Mouse (Mus musculus): Measurements from ENCODE around the gene Selenow.

The Selenow gene

DNA sequence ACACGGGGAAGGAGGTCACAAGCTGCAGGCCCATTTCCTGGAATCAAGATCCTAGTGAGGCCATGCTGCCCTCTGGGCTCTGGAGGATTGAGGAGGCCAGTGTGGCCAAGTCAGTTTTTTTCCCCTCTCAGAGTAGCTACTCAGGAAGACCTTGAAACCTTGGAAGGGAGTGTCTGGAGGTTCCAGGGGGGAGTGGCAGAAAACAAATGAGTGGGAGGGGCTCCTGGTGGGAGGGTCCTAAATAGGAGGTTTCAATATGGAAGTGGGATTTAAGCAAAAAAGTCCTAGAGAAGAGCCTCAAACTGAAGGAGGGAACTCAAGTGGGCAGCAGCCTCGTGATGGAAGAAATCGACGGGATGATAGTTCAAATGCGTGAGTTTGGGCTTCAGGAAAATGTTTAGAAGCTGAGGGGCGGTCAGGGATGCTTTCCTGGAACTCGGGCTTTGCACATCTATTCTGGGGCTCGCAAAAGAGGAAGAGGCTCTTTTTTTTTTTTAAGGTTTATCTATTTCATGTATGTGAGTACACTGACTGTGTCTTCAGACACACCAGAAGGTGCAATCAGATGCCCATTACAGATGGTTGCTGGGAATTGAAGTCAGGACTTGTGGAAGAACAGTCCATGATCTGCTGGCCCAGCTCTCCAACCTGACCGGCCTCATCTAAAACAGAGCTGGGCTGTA lies 20.7 kb downstream of the Selenow start:
- DNase-seq: no peak

DNA sequence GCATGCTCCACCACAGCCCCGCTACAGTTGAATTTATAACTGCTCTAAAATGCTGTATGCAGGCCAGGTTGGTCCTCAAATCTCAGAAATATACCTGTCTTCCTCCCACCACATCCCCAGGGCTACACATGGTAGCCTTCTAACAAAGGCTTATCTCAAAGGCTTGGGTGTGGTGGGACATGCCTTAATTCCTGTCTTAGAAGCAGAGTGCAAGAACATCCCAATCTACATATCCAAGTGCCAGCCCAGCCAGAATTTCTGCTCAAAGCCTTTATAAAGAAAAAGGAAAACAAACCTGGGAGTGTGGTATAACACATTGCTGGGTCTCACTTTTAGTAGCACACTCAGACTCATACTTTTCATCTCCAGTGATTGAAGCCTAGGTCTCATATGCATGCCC lies 28.0 kb downstream of the Selenow start:
- DNase-seq: no peak

DNA sequence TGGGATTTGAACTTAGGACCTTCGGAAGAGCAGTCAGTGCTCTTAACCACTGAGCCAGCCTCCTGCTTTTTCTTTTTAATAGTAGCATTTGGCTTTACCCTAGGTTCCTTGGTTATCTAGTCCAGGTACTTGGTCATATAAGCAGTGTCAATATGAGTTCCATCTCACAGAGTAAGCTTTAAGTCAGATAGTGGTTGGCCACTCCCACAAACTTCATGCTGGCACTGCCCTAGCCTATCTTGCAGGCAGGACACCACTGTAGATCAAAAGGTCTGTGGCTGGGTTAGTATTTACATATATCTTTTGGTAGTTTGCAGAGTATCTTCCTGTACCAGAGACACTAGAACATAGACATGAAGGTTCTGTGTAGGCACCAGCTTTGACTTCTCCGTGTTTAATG lies 38.1 kb downstream of the Selenow start:
- no peak for DNase-seq

DNA sequence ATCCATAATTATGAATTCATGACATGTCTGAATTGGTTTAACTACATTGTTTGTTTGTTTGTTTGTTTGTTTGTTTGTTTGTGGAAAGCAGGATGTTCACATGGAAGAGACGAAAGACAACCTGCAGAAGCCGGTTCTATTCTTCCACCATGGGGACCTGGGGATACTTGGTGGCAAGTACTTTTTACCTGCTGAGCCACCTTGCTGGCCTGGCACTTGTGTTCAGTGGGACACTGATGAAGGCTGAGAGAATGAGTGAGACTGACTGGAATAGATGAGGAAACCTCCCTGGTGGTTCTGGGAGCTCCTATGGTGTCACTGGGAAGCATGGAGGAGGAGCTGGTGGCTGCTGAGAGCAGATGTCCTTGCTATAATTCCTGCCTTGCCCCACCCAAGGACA lies 39.9 kb downstream of the Selenow start, which contains the start of gene Crxos:
Gene Crxos (plus strand): TSS at position 301 of the 400 bp plus-strand sequence.
- no peak for DNase-seq

DNA sequence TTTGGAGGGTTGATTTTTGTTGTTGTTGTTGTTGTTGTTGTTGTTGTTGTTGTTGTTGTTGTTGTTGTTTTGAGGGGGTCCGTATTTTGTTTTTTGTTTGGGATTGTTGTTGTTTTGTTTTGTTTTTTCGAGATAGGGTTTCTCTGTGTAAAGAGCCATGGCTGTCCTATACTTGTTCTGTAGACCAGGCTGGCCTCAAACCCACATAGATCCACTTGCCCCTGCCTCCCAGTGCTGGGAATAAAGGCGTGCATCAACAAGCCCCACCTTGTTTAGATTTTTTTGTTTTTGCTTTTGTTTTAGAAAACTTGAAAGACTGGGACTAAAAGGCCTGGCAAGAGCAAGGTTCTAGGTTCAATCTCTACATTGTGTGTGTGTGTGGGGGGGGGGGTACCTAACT lies 40.4 kb downstream of the Selenow start:
- DNase-seq: no peak

DNA sequence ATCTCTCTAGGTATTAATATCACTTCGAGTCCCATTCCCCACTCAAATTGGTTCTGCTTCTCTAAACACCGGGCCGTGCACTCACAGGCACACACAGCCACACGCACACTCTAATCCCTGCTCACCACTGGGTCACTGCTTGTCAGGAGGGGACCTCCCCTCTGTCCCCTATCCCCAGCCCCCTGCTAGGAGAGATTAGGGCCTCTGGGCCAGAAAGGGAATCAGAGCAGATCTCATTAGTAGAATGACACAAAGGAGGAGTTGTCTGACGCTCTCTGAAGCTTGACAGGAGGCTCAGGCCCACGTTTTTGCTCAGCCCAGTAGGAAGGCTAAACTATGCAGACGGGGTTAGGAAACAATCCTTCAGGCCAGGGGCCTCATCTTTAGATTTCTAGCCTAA lies 40.8 kb downstream of the Selenow start:
- peak; percentile 8 for DNase-seq

DNA sequence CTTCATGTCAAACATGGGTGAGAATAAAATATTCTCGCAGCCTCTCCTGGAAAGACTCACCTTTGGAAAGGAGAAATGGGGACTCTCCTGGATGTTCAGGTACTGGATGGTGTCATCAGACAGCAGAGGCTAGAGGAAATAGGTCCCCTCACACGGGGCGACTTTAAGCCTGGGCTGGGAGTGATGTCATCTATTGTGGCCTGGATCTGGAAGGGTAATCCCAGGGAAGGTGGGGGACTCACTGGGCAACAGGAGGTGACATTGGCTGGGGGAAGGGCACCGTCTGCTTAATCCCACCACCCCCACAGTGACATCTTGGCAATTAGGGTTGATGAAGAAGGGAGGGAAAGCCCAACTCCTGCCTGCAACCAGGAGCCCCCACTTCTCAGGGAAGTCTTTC lies 42.4 kb downstream of the Selenow start, which contains the start of gene Crx:
Gene Crx (minus strand): TSS at position 213 of the 400 bp plus-strand sequence.
- no peak for DNase-seq
